Comparison of ENCODE assay signal across 10 mouse cellular contexts in the genomic region with DNA sequence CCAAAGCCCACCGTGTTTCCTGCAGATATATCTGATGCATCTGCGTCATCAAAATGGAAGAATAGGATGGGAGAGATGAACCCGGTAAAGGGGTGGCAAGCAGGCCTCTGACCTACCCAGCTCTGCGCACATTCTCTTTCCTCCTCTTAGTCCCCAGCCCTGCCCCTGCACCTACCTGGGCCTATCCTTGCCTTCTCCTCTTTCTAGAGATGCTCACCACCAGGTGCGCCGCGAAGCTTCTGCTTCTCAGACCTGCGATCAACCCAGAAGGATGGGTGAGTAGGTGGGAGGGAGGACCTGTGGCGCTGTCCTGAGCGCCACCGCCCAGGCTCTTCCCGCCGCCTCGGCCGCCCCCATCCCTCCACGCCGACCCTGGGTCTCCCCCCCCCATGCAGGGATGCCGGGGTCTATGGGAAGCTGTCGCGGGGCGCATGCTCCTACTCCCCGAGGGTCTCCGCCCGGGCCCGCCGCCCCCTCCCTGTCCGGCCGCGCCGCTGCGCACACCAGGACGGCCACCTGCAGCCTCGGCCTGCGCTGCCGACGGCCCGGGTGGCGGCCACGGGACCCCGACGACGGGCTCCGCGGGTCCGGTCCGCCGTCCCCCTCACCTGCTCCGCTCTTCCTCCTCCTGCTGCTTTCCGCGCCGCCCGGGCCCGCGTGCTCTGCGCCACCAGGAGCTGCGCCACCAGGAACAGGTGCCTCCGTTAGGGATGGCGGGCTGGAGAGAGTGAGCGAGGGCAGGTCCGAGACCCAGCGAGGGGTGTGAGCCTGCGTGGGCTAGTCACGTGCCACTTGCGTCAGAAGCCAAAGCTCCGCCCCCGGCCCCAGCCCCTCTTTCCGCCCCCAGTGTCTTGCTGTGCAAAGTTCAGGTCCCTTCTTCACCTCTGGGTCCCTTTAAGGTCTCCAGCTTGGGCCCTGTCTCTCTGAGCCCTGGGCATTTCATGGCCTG. TPM values are rescaled to one million over a fixed set of nuclear protein-coding genes. Genes with fewer than 3 reads are reported as not detected.
DNase-seq lines count a peak whose midpoint lies in the region; ATAC-seq lines count a peak whose summit lies in the region.
"Not testable (repeated sequence)": the region's sequence is repeated elsewhere in the genome, so short reads cannot be mapped to it uniquely, and the experiment has no call there.
"Had no signal": no experiment of that assay in that cellular context is flagged by ENCODE, and none has a peak within 500 bp of the region (broad histone marks: within the 10 kb centered on the region; RNA-seq: fewer than 3 reads in every experiment).

A gene (plus strand): TSS at position 51 of the 949 bp plus-strand sequence.
A gene (minus strand): TSS at position 785 of the 949 bp plus-strand sequence.

- in situ Hi-C loops in ES-E14 (cut with MboI; ENCODE audit: low sequenced_read_pairs in 2 of 2, unreplicated experiment in 2 of 2), result not testable (repeated sequence)

- not testable (repeated sequence) for DNase-seq in ES-E14 (ENCODE audit: low read depth, low spot score)
- peak; percentile 22 to 26 for DNase-seq in cerebellum, postnatal 25 days
- peak; percentile 30 for DNase-seq in limb, embryonic 10.5 days (ENCODE audit: low spot score)

- H3K4me3 ChIP-seq in ES-E14 (ENCODE audit: insufficient read depth in 1 of 2, low read depth in 1 of 2, low read length in 2 of 2, poor library complexity in 1 of 2, severe bottlenecking in 1 of 2), result peak within 1 kb of the TSS; percentile 67 to 78
- H3K4me3 ChIP-seq in forebrain, embryonic 12.5 days (replicated peaks), result peak within 1 kb of the TSS; percentile 44
- peak within 1 kb of the TSS; percentile 44 for H3K4me3 ChIP-seq in hindbrain, embryonic 13.5 days
- peak within 1 kb of the TSS; percentile 47 for H3K4me3 ChIP-seq in limb, embryonic 10.5 days
- H3K4me3 ChIP-seq in lung, embryonic 16.5 days (ENCODE audit: low read length), result peak within 1 kb of the TSS; percentile 35
- peak within 1 kb of the TSS; percentile 42 for H3K4me3 ChIP-seq in neural tube, embryonic 13.5 days

- not testable (repeated sequence) for H3K27ac ChIP-seq in ES-E14 (ENCODE audit: insufficient read depth, low read depth, low read length, poor library complexity, severe bottlenecking); forebrain, embryonic 12.5 days; hindbrain, embryonic 13.5 days; limb, embryonic 10.5 days; lung, embryonic 16.5 days (ENCODE audit: low read length); neural tube, embryonic 13.5 days (replicated peaks)

- H3K9ac ChIP-seq in ES-E14 (ENCODE audit: insufficient read depth, low read depth, low read length, poor library complexity, severe bottlenecking), result peak within 1 kb of the TSS; percentile 82
- peak within 1 kb of the TSS; percentile 40; the same call in 1 of the 2 replicates for H3K9ac ChIP-seq in forebrain, embryonic 12.5 days
- H3K9ac ChIP-seq in hindbrain, embryonic 13.5 days, result peak within 1 kb of the TSS; percentile 67
- H3K9ac ChIP-seq in lung, embryonic 16.5 days (ENCODE audit: low read length), result not testable (repeated sequence)
- H3K9ac ChIP-seq in neural tube, embryonic 13.5 days, result peak within 1 kb of the TSS; percentile 61

- peak; percentile 93 for ATAC-seq in forebrain, embryonic 12.5 days (ENCODE audit: low FRiP score)
- peak; percentile 82 for ATAC-seq in granulocyte monocyte progenitor cell, adult 5-6 weeks (replicated peaks; ENCODE audit: poor library complexity, severe bottlenecking)
- peak; percentile 95 for ATAC-seq in hindbrain, embryonic 13.5 days (ENCODE audit: low FRiP score)
- ATAC-seq in lung, embryonic 16.5 days (ENCODE audit: low read depth), result peak; percentile 90
- ATAC-seq in neural tube, embryonic 13.5 days (ENCODE audit: low read depth), result peak; percentile 95

- H3K9me3 ChIP-seq in ES-E14 (ENCODE audit: control insufficient read depth, insufficient read depth, low read depth, low read length); forebrain, embryonic 12.5 days; hindbrain, embryonic 13.5 days; limb, embryonic 10.5 days (replicated peaks); lung, embryonic 16.5 days (ENCODE audit: control insufficient read depth, low read length); neural tube, embryonic 13.5 days: not testable (repeated sequence)

- 35% methylated on average over 14 of the region's 67 CpGs for WGBS in forebrain, embryonic 12.5 days
- 21% methylated on average over 11 of the region's 67 CpGs for WGBS in hindbrain, embryonic 13.5 days
- 21% methylated on average over 15 of the region's 67 CpGs for WGBS in limb, embryonic 10.5 days
- WGBS in lung, embryonic 16.5 days, result 29% methylated on average over 9 of the region's 67 CpGs
- WGBS in neural tube, embryonic 13.5 days, result 32% methylated on average over 23 of the region's 67 CpGs

- not testable (repeated sequence) for H3K36me3 ChIP-seq in ES-E14 (ENCODE audit: control insufficient read depth, insufficient read depth, low read length, poor library complexity, severe bottlenecking); forebrain, embryonic 12.5 days (replicated peaks); hindbrain, embryonic 13.5 days; limb, embryonic 10.5 days; lung, embryonic 16.5 days (ENCODE audit: control insufficient read depth, insufficient read depth, low read length); neural tube, embryonic 13.5 days

- H3K27me3 ChIP-seq in forebrain, embryonic 12.5 days; hindbrain, embryonic 13.5 days; lung, embryonic 16.5 days (ENCODE audit: control insufficient read depth, insufficient read depth, low read depth, low read length); neural tube, embryonic 13.5 days: not testable (repeated sequence)
- H3K27me3 ChIP-seq in limb, embryonic 10.5 days (ENCODE audit: low read depth, poor library complexity, severe bottlenecking), result peaks cover 47% of the 10 kb centered on the region

- not testable (repeated sequence) for H3K4me1 ChIP-seq in ES-E14 (ENCODE audit: control insufficient read depth in 2 of 2, insufficient read depth in 2 of 2, low read length in 2 of 2, poor library complexity in 1 of 2); forebrain, embryonic 12.5 days; hindbrain, embryonic 13.5 days (replicated peaks); limb, embryonic 10.5 days; lung, embryonic 16.5 days (replicated peaks; ENCODE audit: control insufficient read depth, insufficient read depth, low read length); neural tube, embryonic 13.5 days (replicated peaks)

- peak within 1 kb of the TSS; percentile 51 for H3K4me2 ChIP-seq in forebrain, embryonic 12.5 days
- H3K4me2 ChIP-seq in hindbrain, embryonic 13.5 days, result peak within 1 kb of the TSS; percentile 52
- peak within 1 kb of the TSS; percentile 43 for H3K4me2 ChIP-seq in lung, embryonic 16.5 days (ENCODE audit: low read depth, low read length)
- H3K4me2 ChIP-seq in neural tube, embryonic 13.5 days, result peak within 1 kb of the TSS; percentile 52

RNA-seq across cellular contexts. Expression of the first gene that starts in this region (rescaled TPM):
- 1.2 and 2.8 TPM in 2 replicates for total RNA-seq in ES-E14 (2012; rRNA removed)
- polyA plus RNA-seq in forebrain, embryonic 12.5 days (2016; fragmentation: Nextera tagmentation; extraction: Ambion mirVana), result 0.76 and 1.5 TPM in 2 replicates
- total RNA-seq in granulocyte monocyte progenitor cell, adult 5-6 weeks (2014; fragmentation: Nextera tagmentation), result not detected in 2 replicates
- not detected in 2 replicates for total RNA-seq in granulocyte monocyte progenitor cell, adult 5-6 weeks (2017)
- 1.4 and 2.5 TPM in 2 replicates for polyA plus RNA-seq in hindbrain, embryonic 13.5 days (2015; fragmentation: Nextera tagmentation; extraction: Ambion mirVana)
- polyA plus RNA-seq in limb, embryonic 10.5 days (2016; fragmentation: Nextera tagmentation; extraction: Ambion mirVana), result 0.44 and 0.64 TPM in 2 replicates
- 7.4 and 21.7 TPM in 2 replicates for polyA plus RNA-seq in lung, embryonic 16.5 days (2015; fragmentation: Nextera tagmentation; extraction: Ambion mirVana)
- polyA plus RNA-seq in neural tube, embryonic 13.5 days (2015; fragmentation: Nextera tagmentation; extraction: Ambion mirVana), result 5.5 and 9.5 TPM in 2 replicates
- total RNA-seq: adrenal gland, postnatal 25 days had no signal
- polyA plus RNA-seq: Patski had no signal

RNA-seq across cellular contexts. Expression of the second gene that starts in this region (rescaled TPM):
- total RNA-seq in ES-E14 (2012; rRNA removed), result 389 and 461 TPM in 2 replicates
- polyA plus RNA-seq in forebrain, embryonic 12.5 days (2016; fragmentation: Nextera tagmentation; extraction: Ambion mirVana), result 131 and 138 TPM in 2 replicates
- total RNA-seq in granulocyte monocyte progenitor cell, adult 5-6 weeks (2014; fragmentation: Nextera tagmentation), result 1.8 TPM in 1 of 2 replicates, not detected in the other
- 2.0 TPM in 1 of 2 replicates, not detected in the other for total RNA-seq in granulocyte monocyte progenitor cell, adult 5-6 weeks (2017)
- 199 and 209 TPM in 2 replicates for polyA plus RNA-seq in hindbrain, embryonic 13.5 days (2015; fragmentation: Nextera tagmentation; extraction: Ambion mirVana)
- polyA plus RNA-seq in limb, embryonic 10.5 days (2016; fragmentation: Nextera tagmentation; extraction: Ambion mirVana), result 100 and 107 TPM in 2 replicates
- polyA plus RNA-seq in lung, embryonic 16.5 days (2015; fragmentation: Nextera tagmentation; extraction: Ambion mirVana), result 79.2 and 82.0 TPM in 2 replicates
- 191 and 193 TPM in 2 replicates for polyA plus RNA-seq in neural tube, embryonic 13.5 days (2015; fragmentation: Nextera tagmentation; extraction: Ambion mirVana)

Comparison
In these comparisons a context has a peak if more than half of its experiments do, and no peak if none do; other contexts are left out.
1. RNA of the second gene that starts in this region (total RNA-seq): 389 to 461 TPM in ES-E14; 1.8 to 2.0 TPM in granulocyte monocyte progenitor cell, adult 5-6 weeks; every median in the first group is over 100 times any median in the second.
2. Peak in every context shown above with its lines, with median percentiles within 50 percentile points of each other: H3K4me3 ChIP-seq, ATAC-seq and H3K4me2 ChIP-seq.